Mouse (Mus musculus): ENCODE results near the gene Meaf6. TPM values are rescaled to one million over a fixed set of nuclear protein-coding genes. Genes with fewer than 3 reads are reported as not detected.

Meaf6 gene
- total and polyA plus RNA-seq, 3 experiments: 17.6 to 21.6 (median 21.2) TPM

GRCm38 (mm10) chr4:125147970-125148369 lies 63.0 kb downstream of the Meaf6 start:
- no peaks in the 10 kb centered on the region for H3K79me2 ChIP-seq (replicated peaks; ENCODE audit: control insufficient read depth, insufficient read depth, low read length)
- DNase-seq: no peak
- no peak overlapping the region for H3K9ac ChIP-seq (ENCODE audit: low read depth, low read length)
- no peaks in the 10 kb centered on the region for H3K27me3 ChIP-seq (ENCODE audit: control insufficient read depth, insufficient read depth, low read length)
- no peaks in the 10 kb centered on the region for H3K36me3 ChIP-seq (ENCODE audit: control insufficient read depth, insufficient read depth, low read length)
- no peaks in the 10 kb centered on the region; the same call in 1 of the 2 replicates for H3K4me1 ChIP-seq (ENCODE audit: control insufficient read depth, insufficient read depth, low read length)
- H3K4me3 ChIP-seq: no peak overlapping the region
- 86% methylated on average over 4 of the region's 4 CpGs for WGBS
- TF ChIP-seq POLR2A (IDR thresholded peaks at IDR 0.05; ENCODE audit: insufficient read depth, low read depth, low read length) (no peak), CTCF (IDR thresholded peaks at IDR 0.05) (no peak), EP300 (IDR thresholded peaks at IDR 0.05; ENCODE audit: insufficient read depth, low read depth, low read length) (no peak)
- no peak overlapping the region for H3K27ac ChIP-seq
- intact Hi-C loops (cut with DNase I): no loop called here

GRCm38 (mm10) chr4:125149460-125149859 lies 64.5 kb downstream of the Meaf6 start:
- Histone ChIP-seq H3K4me3 (no peak overlapping the region), H3K36me3 (ENCODE audit: control insufficient read depth, insufficient read depth, low read length) (no peaks in the 10 kb centered on the region), H3K27ac (no peak overlapping the region), H3K79me2 (replicated peaks; ENCODE audit: control insufficient read depth, insufficient read depth, low read length) (no peaks in the 10 kb centered on the region), H3K4me1 (ENCODE audit: control insufficient read depth, insufficient read depth, low read length) (no peaks in the 10 kb centered on the region; the same call in 1 of the 2 replicates), H3K9ac (ENCODE audit: low read depth, low read length) (no peak overlapping the region), H3K27me3 (ENCODE audit: control insufficient read depth, insufficient read depth, low read length) (no peaks in the 10 kb centered on the region)
- TF ChIP-seq EP300 (IDR thresholded peaks at IDR 0.05; ENCODE audit: insufficient read depth, low read depth, low read length) (no peak), CTCF (IDR thresholded peaks at IDR 0.05) (no peak), POLR2A (IDR thresholded peaks at IDR 0.05; ENCODE audit: insufficient read depth, low read depth, low read length) (no peak)
- intact Hi-C loops (cut with DNase I): no loop called here
- WGBS: 22% methylated on average over 5 of the region's 5 CpGs
- peak in 1 of 2 experiments; percentile 15 for DNase-seq

DNA sequence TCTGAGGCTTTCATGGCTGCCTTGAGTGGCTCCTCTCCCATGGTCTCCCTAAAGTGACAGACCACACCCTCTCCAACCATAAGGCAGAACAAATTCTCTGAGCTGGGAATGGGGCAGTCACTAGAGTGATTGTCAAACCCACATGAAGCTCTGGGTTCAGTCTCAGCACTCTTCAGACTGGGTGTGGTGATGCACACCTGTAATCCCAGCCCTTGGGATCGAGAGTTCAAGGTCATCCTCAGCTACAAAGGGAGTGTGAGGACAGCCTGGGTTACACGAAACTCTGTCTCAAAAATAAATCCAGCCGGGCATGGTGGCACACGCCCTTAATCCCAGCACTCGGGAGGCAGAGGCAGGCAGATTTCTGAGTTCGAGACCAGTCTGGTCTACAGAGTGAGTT lies 67.5 kb downstream of the Meaf6 start:
- 75% methylated on average over 6 of the region's 6 CpGs for WGBS
- no peak overlapping the region for H3K27ac ChIP-seq

GRCm38 (mm10) chr4:125153659-125154241 lies 68.8 kb downstream of the Meaf6 start:
- Histone ChIP-seq H3K4me1 (ENCODE audit: control insufficient read depth, insufficient read depth, low read length) (no peaks in the 10 kb centered on the region), H3K36me3 (ENCODE audit: control insufficient read depth, insufficient read depth, low read length) (no peaks in the 10 kb centered on the region), H3K79me2 (replicated peaks; ENCODE audit: control insufficient read depth, insufficient read depth, low read length) (no peaks in the 10 kb centered on the region), H3K27me3 (ENCODE audit: control insufficient read depth, insufficient read depth, low read length) (no peaks in the 10 kb centered on the region), H3K27ac (no peak overlapping the region), H3K9ac (ENCODE audit: low read depth, low read length) (no peak overlapping the region), H3K4me3 (no peak overlapping the region)
- no peak for TF ChIP-seq POLR2A (IDR thresholded peaks at IDR 0.05; ENCODE audit: insufficient read depth, low read depth, low read length)
- no peak for TF ChIP-seq EP300 (IDR thresholded peaks at IDR 0.05; ENCODE audit: insufficient read depth, low read depth, low read length)
- no peak for TF ChIP-seq CTCF (IDR thresholded peaks at IDR 0.05)
- intact Hi-C loops (cut with DNase I): no loop called here
- no peak for DNase-seq
- 57% methylated on average over 4 of the region's 4 CpGs for WGBS

More for the DNA sequence above, 67.5 kb downstream of the Meaf6 start:
- H3K79me2 ChIP-seq (replicated peaks; ENCODE audit: control insufficient read depth, insufficient read depth, low read length): no peaks in the 10 kb centered on the region
- H3K9ac ChIP-seq (ENCODE audit: low read depth, low read length): no peak overlapping the region
- no peak for TF ChIP-seq POLR2A (IDR thresholded peaks at IDR 0.05; ENCODE audit: insufficient read depth, low read depth, low read length)
- no peak for TF ChIP-seq CTCF (IDR thresholded peaks at IDR 0.05)
- no peak for TF ChIP-seq EP300 (IDR thresholded peaks at IDR 0.05; ENCODE audit: insufficient read depth, low read depth, low read length)
- DNase-seq: no peak
- no peak overlapping the region for H3K4me3 ChIP-seq
- H3K36me3 ChIP-seq (ENCODE audit: control insufficient read depth, insufficient read depth, low read length): no peaks in the 10 kb centered on the region
- H3K27me3 ChIP-seq (ENCODE audit: control insufficient read depth, insufficient read depth, low read length): no peaks in the 10 kb centered on the region
- intact Hi-C loops (cut with DNase I): no loop called here
- H3K4me1 ChIP-seq (ENCODE audit: control insufficient read depth, insufficient read depth, low read length): no peaks in the 10 kb centered on the region

- Histone ChIP-seq H3K4me1 (ENCODE audit: control insufficient read depth, insufficient read depth, low read length) (no peaks in the 10 kb centered on the region), H3K9ac (ENCODE audit: low read depth, low read length) (no peak overlapping the region), H3K36me3 (ENCODE audit: control insufficient read depth, insufficient read depth, low read length) (no peaks in the 10 kb centered on the region), H3K27me3 (ENCODE audit: control insufficient read depth, insufficient read depth, low read length) (no peaks in the 10 kb centered on the region), H3K79me2 (replicated peaks; ENCODE audit: control insufficient read depth, insufficient read depth, low read length) (no peaks in the 10 kb centered on the region), H3K27ac (no peak overlapping the region), H3K4me3 (no peak overlapping the region)
- TF ChIP-seq CTCF (IDR thresholded peaks at IDR 0.05): no peak
- DNase-seq: no peak
- intact Hi-C loops (cut with DNase I): no loop called here
- WGBS: 84% methylated on average over 5 of the region's 5 CpGs
These were observed 70.7 kb downstream of the Meaf6 start for GRCm38 (mm10) chr4:125155646-125156045.

GRCm38 (mm10) chr4:125157322-125157721 lies 72.4 kb downstream of the Meaf6 start:
- Histone ChIP-seq H3K4me1 (ENCODE audit: control insufficient read depth, insufficient read depth, low read length) (no peaks in the 10 kb centered on the region), H3K4me3 (no peak overlapping the region), H3K36me3 (ENCODE audit: control insufficient read depth, insufficient read depth, low read length) (no peaks in the 10 kb centered on the region), H3K9ac (ENCODE audit: low read depth, low read length) (no peak overlapping the region), H3K79me2 (replicated peaks; ENCODE audit: control insufficient read depth, insufficient read depth, low read length) (no peaks in the 10 kb centered on the region), H3K27me3 (ENCODE audit: control insufficient read depth, insufficient read depth, low read length) (no peaks in the 10 kb centered on the region), H3K27ac (no peak overlapping the region)
- WGBS: 69% methylated on average over 3 of the region's 3 CpGs
- intact Hi-C loops (cut with DNase I): no loop called here
- TF ChIP-seq CTCF (IDR thresholded peaks at IDR 0.05) (no peak), EP300 (IDR thresholded peaks at IDR 0.05; ENCODE audit: insufficient read depth, low read depth, low read length) (no peak), POLR2A (IDR thresholded peaks at IDR 0.05; ENCODE audit: insufficient read depth, low read depth, low read length) (no peak)
- no peak for DNase-seq

All from heart, adult 2 months (tissue).